Mouse (Mus musculus) CD4-positive helper T cell, adult 2 months (primary cell): ENCODE data around the gene Slitrk6.

Experiments
- DNase-seq: peaks from one replicate; pipeline ENCODE4 v3.0.0-alpha.2; 2012; ENCODE audit warnings: low read depth, missing footprints, low spot score

The Slitrk6 gene

DNA sequence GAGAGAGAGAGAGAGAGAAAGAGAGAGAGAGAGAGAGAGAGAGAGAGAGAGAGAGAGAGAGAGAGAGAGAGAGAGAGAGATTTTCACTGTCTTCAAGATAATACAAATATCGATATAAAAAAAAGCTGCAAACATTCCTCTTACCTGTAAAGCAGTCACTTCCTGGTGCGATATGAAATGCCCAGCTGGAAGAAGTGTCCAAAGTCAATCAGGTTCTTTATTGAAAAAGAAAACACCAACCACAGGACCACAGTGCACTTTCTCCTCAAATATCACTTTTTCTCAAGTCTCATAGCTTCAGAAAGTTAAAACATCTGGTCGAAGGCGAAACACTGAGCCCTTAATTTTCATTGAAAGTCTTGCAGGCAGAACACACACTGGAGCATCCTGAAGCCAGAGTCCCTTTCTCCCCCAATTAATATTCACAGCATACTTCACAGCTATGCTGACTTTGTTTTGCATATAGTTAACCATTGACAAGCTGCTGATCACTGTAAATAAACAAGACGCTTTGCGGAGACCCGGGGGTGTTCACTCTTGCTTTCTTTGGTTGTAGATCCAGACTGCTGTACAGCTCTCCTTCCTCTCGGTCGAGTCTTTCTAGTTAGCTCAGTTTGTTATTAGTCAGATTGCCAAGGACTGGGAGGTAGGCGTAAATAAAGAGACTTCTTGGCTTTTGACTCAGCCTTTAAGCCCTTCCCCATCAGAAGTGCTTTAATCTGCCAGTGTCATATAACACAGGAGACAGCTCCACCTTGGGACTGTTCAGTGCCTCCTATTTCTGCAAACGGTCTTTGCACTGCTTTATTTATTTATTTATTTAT is at the start of gene Slitrk6:
Gene Slitrk6 (minus strand): TSS at position 666 of the 824 bp plus-strand sequence.
- DNase-seq, result no peak

- no peak for DNase-seq
Observed at GRCm38 (mm10) chr14:110777546-110777945, 22.6 kb upstream of the Slitrk6 start.

DNA sequence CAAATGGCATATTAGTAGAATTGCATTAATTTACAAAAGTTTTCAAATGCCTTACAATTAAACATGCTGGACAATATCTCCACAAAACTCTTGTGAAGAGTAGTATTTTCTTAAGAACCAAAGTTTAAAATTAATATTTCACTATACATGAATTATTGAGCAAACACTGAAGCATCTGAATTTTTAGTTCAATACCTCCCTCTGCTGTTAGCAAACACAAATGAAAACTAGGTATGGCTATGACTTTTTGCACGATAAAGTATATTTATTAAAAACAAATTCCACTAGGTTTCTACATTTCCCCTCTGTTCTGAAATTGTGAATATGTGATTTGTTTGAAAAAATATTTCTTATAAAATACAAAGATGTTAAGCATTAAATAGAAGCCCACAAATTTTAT is 15.7 kb upstream of the Slitrk6 start:
- DNase-seq, result no peak

DNA sequence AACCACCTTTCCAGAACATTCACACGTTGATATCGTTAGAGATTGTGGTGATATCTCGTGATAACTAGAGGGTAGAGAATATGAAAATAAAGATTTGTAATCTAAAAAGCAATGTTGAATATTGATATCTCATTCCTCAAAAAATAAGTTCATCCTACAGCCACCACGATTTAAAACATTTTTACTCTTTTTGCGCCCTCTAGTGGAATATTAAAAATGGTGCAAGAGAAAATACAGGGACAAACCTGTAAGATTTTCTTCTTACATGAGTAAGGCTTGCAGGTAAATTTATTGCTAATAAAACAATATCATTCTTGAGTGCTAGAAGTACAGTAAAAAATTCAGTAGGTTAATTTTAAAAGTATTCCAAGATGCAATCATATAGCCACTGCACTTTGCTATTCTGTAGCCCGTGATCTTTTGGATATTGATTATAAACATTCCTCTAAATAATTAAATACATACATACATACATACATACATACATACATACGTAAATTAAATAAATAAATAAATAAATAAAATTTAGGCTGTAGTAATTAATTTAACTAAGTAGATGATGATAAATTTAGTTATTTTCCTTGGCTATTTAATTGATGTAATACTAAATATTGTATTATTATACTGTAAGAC is 7.8 kb upstream of the Slitrk6 start:
- DNase-seq, result no peak

DNA sequence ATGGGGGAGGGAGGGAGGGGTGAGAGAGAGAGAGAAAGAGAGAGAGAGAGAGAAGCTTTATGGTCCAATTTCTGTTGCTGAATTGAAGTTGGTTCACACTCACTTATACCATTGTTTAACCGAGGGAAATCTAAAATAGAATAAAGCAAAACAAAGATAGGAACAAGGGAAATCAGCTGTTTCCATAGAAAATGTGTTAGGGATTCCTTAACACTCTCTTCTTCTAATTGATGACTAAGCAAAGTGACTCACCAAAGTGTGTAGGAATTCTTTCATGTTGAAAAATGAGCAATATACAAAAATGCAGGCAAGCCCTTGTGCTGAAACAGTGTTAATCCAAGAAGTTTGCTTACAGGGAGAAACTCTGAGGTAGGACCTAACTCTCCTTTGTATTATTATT is 6.0 kb upstream of the Slitrk6 start:
- DNase-seq, result no peak

GRCm38 (mm10) chr14:110755308-110755650 is 330 bp upstream of the Slitrk6 start:
- no peak for DNase-seq

DNA sequence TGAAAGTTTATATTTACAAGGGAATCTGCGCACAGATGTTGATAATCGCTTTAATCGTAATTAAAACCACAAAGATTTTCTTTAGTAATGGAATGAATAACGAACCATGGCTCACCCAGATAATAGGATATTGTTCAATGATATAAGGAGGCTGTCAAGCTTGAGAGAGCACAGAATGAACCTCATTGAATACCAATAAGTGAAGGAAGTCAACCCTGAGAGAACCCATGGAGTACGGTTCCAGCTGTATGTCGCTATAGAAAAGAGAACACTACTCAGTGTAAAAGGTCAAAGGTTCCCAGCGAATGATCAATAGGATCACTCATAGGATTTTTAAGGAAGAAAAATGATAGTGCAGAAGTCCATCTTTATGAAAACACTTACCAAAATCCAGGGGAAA is 15.1 kb downstream of the Slitrk6 start:
- DNase-seq, result no peak

- DNase-seq, result no peak
Observed at GRCm38 (mm10) chr14:110739368-110739767, 15.6 kb downstream of the Slitrk6 start.

DNA sequence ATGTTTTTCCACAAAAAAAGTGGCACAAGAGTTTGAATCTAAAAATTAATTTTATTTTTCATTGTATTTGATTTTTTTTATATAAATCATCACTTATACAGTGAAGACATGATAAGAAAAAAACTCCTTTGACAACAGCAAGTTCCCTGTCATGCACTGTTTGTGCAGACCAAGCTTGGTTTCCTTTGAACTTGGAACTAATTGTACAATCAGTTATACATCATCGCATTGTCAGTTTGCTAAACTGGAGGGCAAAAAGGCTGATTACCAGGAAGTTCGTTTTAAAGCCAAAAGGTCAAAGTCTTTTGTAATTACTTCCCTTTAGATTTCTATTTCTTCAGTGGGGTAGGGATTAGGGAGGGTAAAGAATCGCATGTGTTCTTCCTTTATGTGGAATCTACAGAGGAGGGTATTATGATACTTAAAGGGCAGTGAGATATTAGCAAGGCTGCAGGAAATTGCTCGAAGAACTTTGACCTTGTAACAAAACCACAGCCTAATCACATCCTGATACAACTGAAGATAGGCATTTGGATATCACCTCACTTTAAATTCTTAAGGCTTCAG is 26.5 kb downstream of the Slitrk6 start:
- DNase-seq, result no peak

DNA sequence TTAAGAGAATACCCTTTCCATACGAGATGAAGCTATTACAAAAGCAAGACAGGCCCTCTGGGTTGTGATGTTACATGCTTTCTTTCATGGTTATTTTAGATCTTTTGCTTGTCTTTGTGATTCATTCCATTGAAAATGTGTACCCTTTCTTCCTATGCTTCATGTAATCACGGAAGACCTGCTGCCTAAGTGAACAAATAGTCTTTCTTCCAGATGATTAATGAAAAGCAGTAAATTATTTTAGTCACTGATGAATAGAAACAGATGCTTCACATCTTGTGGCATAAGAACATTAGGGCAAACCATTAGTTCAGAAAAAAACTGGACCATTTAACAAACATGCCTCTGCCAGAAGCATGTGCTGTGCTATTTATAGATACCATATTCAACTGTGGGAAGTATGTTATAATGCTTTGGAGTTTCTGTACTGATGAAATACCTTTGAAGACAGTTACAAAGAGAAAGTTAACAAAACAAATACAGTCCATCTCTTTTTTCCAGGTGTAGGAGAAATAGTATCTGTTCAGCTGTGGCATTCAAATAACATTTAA is 30.8 kb downstream of the Slitrk6 start:
- no peak for DNase-seq
